Mouse (Mus musculus): ENCODE results near the gene Cemip.

Cemip gene

DNA sequence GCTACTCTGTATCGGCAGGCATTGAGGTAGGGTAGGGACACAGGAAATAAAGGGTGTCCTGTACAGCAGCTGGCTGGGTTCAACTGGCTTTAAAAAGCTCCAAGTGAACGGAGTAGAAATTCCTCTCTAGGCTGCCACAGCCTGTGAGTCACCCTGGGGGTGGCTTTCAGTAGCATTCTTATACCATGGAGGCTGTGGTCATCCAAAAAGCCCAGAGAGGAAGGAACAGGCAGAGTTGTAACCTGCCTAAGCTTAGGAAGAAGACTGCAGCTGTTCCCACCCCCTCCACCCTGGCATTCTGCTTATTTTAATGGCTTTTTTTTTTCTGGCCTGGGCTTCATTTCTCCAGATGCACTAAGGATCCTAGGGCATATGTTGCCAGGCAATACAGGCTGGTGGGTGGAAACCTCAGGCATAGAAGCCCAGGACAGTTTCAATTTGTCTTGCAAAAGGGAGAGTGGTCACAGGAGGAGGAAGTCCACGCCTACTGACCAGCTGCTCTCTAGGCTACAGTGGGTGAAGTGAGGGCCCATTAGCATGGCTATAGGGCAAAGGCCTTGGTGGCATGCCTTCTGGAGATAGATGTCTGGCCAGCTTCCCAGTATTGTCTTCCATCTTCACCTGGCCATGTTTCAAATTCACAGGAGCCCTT is 57.1 kb downstream of the Cemip start:
- no peak for DNase-seq (ENCODE audit: low spot score in 2 of 2)

DNA sequence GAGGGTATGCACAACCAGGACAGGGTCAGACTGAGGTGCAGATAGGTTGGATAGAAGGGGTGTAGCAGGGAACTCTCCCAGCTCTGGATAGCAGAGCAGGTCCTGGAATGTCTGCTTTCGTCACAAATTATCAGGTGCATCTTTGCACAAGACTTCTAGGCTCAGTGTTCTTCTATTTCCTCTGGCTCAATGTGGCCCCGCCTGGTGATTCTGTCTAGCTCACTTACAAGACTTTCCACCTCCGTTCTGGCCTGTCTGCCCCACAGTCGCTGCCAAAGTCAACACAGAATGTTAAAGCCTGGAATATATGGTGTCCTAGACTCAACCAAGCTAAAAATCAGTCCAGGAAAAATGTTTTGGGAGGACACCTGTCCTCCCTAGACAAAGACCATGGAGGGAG is 57.9 kb downstream of the Cemip start:
- no peak for DNase-seq (ENCODE audit: low spot score in 2 of 2)

DNA sequence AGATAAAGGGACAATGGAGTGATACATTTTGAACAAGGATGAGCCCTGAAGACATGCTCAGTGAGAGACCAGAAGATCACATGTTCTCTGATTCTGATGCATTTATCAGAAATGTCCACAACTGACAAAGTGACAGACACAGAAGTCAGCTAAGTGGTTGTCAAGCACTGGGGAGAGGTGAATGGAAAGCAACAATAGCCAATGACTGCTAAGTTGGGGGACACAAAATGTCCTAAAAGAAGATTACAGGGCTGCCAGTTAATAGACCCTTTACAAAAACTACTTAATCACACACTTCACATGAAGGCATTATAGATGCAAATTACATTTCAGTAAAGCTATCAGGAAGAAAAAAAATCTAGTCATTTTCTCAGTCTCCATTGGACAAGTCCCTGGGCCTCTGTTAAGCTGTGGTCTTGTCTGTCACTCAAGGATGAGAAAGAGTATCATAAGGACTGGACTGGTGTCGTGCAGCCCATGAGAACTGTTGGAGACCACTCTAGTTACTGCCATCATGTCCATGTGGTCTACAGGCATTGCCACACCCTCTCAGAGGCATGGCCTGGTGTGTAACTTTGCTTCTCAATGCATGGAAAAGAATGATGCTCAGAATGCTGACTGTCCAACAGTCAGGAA is 59.2 kb downstream of the Cemip start:
- DNase-seq (ENCODE audit: low spot score in 2 of 2) = no peak

DNA sequence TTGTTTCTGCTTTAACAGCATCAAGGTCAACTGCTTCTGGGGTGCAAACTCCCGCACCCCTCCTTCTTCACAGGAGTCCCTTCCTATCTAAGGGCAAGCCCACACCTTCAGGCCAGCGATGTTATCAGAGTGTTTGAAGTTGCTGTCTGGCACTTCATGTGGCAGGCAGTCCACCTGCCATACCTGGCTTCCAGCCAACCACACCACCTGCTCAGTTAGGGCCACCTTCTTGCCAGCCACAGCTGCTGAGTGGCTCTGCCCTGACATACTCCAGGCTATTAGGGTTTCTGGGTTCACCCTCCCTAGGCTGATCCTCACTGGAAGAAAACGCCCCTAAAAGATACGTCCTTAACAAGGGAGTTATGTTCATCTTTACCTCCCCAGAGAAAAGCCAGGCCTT is 60.2 kb downstream of the Cemip start:
- DNase-seq (ENCODE audit: low spot score in 2 of 2) = no peak

- DNase-seq (ENCODE audit: low spot score in 2 of 2) = no peak
These were observed 62.8 kb downstream of the Cemip start for GRCm38 (mm10) chr7:84023466-84023865.

DNA sequence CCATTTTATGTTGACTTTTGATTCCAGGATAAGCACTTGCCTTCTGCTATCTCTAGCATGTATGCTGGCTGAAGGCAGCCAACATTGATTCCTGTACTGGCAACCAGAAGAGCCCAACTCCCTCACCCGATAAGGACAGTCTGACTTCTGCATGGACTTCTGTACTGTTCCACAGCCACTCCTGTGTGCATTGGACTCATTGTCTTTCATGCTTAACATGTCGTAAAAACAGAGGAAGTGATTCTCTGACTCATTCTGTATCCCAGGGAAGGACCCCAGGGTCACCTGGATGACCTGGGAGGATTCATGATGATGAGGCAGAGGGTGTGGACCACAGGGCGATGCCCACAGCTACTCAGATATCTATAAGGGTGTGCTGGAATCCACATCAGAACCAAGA is 63.8 kb downstream of the Cemip start:
- no peak for DNase-seq (ENCODE audit: low spot score in 2 of 2)

GRCm38 (mm10) chr7:84019381-84019780 is 66.9 kb downstream of the Cemip start:
- no peak for DNase-seq (ENCODE audit: low spot score in 2 of 2)

- no peak for DNase-seq (ENCODE audit: low spot score in 2 of 2)
These were observed 67.7 kb downstream of the Cemip start for GRCm38 (mm10) chr7:84018291-84019266.

DNA sequence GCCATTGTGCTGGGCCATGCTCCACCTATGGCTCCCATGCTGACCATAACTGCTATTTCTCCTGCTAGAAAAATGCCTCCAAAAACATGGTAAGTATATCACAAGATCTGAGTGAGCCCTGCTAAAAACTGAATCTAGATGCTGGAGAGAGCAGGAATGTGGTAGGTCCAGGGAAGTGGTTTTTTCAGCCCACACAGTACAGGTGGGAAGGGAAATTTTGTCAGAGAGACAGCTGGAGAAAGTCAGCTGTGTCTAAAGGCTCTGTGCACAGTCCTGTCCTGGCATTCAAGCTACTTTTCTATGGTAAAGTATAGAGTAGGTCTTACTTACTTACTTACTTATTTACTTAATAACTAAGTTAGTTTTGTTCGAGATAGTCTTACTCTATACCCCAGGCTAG is 71.3 kb downstream of the Cemip start:
- DNase-seq (ENCODE audit: low spot score in 2 of 2) = no peak

GRCm38 (mm10) chr7:84013656-84014055 is 72.6 kb downstream of the Cemip start:
- DNase-seq (ENCODE audit: low spot score in 2 of 2) = no peak

DNA sequence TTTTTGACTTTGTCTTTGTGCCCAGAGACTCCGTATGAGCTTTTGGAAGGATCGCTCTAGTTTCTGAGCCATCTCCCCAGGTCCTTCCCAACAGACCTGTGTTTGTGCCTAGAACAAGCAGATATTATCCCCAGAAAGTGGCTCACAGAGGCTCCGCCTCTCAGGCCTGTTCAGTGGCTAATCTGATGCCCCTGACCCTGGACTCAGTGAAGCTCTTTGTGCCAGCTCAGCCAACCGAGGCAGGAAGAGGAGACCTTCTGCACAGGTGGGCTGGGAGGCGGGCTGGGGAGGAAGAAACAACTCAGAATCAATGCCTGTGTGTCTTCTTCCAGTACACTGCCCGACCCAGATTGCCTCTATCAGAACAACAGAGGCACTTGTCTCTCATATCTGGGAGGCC is 81.9 kb downstream of the Cemip start:
- no peak for DNase-seq (ENCODE audit: low spot score in 2 of 2)

- no peak for DNase-seq (ENCODE audit: low spot score in 2 of 2)
These were observed 84.8 kb downstream of the Cemip start for GRCm38 (mm10) chr7:84001516-84001915.

- no peak for DNase-seq (ENCODE audit: low spot score in 2 of 2)
These were observed 85.6 kb downstream of the Cemip start for GRCm38 (mm10) chr7:84000671-84001070.

DNA sequence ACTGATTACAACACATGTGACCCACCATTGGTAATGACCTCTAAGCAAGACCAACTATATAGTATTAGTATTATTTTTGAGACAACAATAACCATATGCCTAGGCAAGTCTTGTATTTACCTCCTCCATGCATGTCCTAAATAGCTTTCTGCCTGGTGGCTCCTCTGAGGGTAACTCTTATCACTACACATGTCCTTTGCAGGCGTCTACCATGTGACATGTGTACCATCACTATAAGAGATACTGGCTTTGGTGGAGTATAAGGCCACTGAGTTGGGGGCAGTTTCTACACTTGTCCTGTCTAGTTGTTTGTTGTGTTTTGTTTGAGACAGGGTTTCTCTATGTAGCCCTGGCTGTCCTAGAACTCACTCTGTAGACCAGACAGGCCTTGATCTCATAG is 86.7 kb downstream of the Cemip start:
- no peak for DNase-seq (ENCODE audit: low spot score in 2 of 2)

GRCm38 (mm10) chr7:83994348-83994747 is 92.0 kb downstream of the Cemip start:
- no peak for DNase-seq (ENCODE audit: low spot score in 2 of 2)

DNA sequence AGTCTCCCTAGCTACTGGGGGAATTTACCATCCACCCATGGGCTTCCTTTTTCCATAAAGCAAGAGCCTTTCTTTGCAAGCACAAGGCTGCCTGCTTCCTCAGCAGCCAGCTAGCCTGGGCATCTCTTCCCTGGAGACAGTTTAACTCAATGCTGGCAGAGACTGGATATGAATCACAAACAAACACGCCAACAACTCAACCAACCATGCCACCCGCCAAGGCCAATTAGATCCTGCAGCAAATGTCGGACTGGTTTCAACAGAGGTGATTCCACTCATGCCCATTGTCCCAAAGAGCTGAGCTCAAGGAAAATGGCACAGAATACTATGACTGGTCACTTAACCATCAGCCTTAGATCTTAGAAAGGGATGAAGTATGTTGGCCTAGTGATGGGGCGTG is 97.0 kb downstream of the Cemip start:
- no peak for DNase-seq (ENCODE audit: low spot score in 2 of 2)

- DNase-seq (ENCODE audit: low spot score in 2 of 2) = no peak
These were observed 100.6 kb downstream of the Cemip start for GRCm38 (mm10) chr7:83985751-83986150.

DNA sequence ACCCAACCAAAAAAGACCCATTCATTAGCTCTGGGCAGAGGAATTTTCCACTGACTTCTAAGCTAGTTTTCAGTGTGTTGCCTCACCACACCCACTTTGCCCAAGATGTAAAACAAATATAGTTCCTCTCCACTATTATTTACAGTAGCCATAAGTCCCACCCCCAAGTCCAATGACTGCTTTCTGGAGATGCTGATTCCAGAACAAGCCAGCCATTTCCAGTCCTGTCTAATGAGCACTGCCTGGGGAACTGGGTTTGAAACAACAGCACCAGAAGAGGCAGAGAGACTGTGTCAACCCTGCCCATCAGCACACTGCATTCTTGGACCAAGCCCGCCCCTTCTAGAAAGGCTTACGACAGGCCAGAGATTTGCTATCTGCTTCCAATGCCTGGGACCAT is 103.7 kb downstream of the Cemip start:
- no peak for DNase-seq (ENCODE audit: low spot score in 2 of 2)

- no peak for DNase-seq (ENCODE audit: low spot score in 2 of 2)
These were observed 107.3 kb downstream of the Cemip start for GRCm38 (mm10) chr7:83978945-83979536.

DNA sequence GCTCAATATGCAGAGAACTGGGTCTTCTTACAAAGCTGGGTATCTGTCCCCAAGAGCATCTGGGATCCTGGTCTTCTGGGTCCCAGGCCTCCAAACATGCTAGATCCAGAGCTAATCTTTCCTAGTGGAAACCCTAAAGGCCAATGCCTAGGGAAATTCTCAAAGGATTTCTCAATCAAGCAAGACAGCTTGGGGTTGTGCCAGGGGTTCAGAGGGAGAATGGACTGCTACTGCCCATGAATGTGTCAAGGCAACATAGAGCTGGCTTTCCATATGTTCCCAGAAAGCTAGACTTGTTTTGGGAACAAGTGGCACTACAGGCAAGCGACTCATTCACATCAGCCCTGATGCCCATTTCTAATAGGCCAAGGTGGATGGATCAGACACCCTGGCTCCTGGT is 107.9 kb downstream of the Cemip start:
- DNase-seq (ENCODE audit: low spot score in 2 of 2) = no peak

DNA sequence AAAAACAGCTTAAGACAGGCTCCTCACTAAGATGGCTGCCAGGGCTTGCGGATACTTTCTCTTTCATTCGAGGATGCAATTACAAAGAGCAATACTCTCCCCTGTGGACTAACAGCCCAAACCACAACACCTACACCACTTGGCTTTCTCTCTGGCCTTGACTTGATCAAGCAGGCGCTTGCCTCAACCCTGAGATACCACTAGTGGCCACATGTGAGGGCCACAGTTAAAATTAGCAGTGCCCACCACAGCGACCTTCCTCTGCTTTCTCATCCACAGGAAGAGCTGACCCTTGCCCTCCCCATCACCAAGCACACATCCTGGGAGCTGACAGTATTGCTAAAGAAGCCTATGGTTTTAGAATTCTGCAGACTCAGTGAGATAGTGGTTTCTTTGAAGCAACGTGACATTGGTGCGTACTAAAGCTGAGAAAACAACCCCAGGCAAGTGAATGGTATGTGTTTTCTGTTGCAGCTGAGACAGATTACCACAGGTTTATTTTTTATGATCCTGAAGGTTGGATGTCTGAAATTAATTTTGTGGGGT is 109.8 kb downstream of the Cemip start:
- DNase-seq (ENCODE audit: low spot score in 2 of 2) = no peak

GRCm38 (mm10) chr7:83975283-83975682 is 111.0 kb downstream of the Cemip start:
- DNase-seq (ENCODE audit: low spot score in 2 of 2) = no peak

Data from spleen, postnatal 4 days (tissue).